Mouse (Mus musculus): ENCODE measurements at regions not wholly inside any gene's neighbourhood (a gene's known extent, or its start where the extent isn't known, plus 50 kb on each side); places are given as distances from the start of the nearest gene placed in this dataset.

DNA sequence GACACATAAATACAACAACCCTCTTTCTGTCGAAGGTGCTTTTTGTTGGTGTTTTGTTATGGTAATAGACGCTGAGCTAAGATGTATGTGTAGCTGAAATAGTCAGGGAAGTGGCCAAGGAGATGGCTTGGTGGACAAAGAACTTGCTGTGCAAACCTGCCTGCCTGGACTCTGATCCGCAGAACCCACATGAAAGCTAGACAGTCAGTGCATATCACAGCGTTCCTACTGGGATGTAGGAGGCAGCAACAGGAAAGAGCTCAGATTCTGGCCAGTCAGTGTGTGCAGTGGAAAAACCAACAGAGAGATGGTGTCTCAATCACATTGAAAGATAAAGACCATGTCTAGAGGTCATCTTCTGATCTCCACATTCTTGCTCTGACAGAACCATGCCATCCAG is 144.1 kb downstream of the Inhbb start:
- TF ChIP-seq CTCF (IDR thresholded peaks at IDR 0.05; ENCODE audit: control insufficient read depth, insufficient read depth, insufficient replicate concordance, low read depth, low read length) (no peak), POLR2A (IDR thresholded peaks at IDR 0.05; ENCODE audit: control insufficient read depth, low read depth, low read length) (no peak)
